Mouse (Mus musculus): ENCODE results near the gene Srrm1. TPM values are rescaled to one million over a fixed set of nuclear protein-coding genes. Genes with fewer than 3 reads are reported as not detected.

The Srrm1 gene
- polyA plus RNA-seq, 1 experiment from 2014 or later, result 257 TPM

GRCm38 (mm10) chr4:135297931-135298546, 55.1 kb downstream of the Srrm1 start:
- ATAC-seq (ENCODE audit: low FRiP score, low read depth), result no peak
- H3K4me1 ChIP-seq, result peaks cover 5% of the 10 kb centered on the region; the same call in 1 of the 2 replicates
- no peaks in the 10 kb centered on the region for H3K27me3 ChIP-seq
- 75% methylated on average over 15 of the region's 15 CpGs for WGBS
- no peaks in the 10 kb centered on the region for H3K36me3 ChIP-seq
- H3K4me2 ChIP-seq (replicated peaks), result no peak overlapping the region
- H3K9ac ChIP-seq (replicated peaks), result no peak overlapping the region
- H3K9me3 ChIP-seq, result no peaks in the 10 kb centered on the region
- H3K4me3 ChIP-seq, result no peak overlapping the region
- H3K27ac ChIP-seq (replicated peaks), result no peak overlapping the region

DNA sequence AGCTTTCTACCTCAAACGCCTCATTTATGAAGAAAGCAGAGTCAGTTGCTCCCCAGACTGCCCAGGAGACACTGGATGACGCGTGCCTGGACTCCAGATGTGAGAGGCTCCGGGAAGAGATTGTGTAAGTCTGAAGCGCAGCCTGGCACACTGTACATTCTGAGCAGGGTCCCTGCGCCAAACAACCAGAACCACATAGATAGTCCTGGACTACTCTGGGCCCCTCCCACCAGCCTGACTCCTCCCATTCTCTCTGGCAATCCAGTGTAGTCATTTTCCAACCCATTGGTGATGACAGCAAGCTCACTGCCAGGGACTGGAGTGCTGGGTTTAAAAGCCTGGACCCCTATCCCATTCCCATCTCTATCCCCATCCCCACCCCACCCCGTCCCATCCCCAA, 56.0 kb downstream of the Srrm1 start:
- H3K4me2 ChIP-seq (replicated peaks), result no peak overlapping the region
- no peaks in the 10 kb centered on the region for H3K36me3 ChIP-seq
- peaks cover 11% of the 10 kb centered on the region for H3K4me1 ChIP-seq
- no peak overlapping the region for H3K27ac ChIP-seq (replicated peaks)
- H3K4me3 ChIP-seq, result no peak overlapping the region
- H3K9ac ChIP-seq (replicated peaks), result no peak overlapping the region
- ATAC-seq (ENCODE audit: low FRiP score, low read depth), result no peak
- 91% methylated on average over 7 of the region's 7 CpGs for WGBS
- no peaks in the 10 kb centered on the region for H3K27me3 ChIP-seq
- no peaks in the 10 kb centered on the region for H3K9me3 ChIP-seq

DNA sequence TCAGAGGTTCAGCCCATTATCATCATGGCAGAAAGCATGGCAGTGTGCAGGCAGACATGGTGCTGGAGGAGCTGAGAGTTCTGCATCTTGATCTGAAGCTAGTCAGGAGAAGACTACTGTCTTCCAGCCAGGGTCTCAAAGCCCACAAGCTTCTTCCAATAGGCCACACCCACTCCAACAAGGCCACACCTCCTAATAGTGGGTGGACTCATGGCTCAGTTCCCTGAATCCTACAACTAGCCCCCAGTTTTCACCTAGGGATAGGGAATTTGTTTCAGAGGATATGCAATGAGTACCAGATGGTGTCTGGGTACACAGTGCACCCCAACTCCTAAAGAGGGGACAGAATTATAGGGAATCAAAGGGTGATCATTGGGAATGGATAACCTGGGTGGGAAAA, 56.6 kb downstream of the Srrm1 start:
- Histone ChIP-seq H3K4me3 (no peak overlapping the region), H3K9me3 (no peaks in the 10 kb centered on the region), H3K27ac (replicated peaks) (no peak overlapping the region), H3K9ac (replicated peaks) (no peak overlapping the region), H3K27me3 (no peaks in the 10 kb centered on the region), H3K4me1 (peaks cover 11% of the 10 kb centered on the region), H3K36me3 (no peaks in the 10 kb centered on the region), H3K4me2 (replicated peaks) (no peak overlapping the region)
- ATAC-seq (ENCODE audit: low FRiP score, low read depth), result no peak

DNA sequence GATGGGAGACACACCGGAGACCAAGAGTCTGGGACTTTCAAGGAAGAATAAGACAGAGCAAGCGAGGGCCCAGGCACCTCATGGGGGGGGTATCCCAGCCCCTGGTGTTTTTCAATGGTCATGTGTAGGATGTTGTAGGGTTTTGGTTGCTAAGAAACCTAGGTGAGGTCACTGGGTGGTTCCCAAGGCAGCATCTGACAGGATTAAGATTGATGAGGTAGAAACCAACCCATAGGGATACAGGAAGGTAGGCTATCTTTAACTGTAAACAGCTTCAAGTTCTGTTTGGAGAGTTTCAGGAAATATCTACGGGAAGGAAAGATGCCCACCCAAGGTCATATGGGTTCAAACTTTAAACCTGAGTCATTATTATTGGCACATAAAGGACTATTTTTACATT, 59.3 kb downstream of the Srrm1 start:
- Histone ChIP-seq H3K4me1 (peaks cover 11% of the 10 kb centered on the region), H3K27me3 (no peaks in the 10 kb centered on the region), H3K9me3 (no peaks in the 10 kb centered on the region), H3K9ac (replicated peaks) (no peak overlapping the region), H3K4me3 (no peak overlapping the region), H3K27ac (replicated peaks) (no peak overlapping the region), H3K36me3 (no peaks in the 10 kb centered on the region), H3K4me2 (replicated peaks) (no peak overlapping the region)
- ATAC-seq (ENCODE audit: low FRiP score, low read depth), result no peak
- WGBS, result 91% methylated on average over 3 of the region's 3 CpGs

GRCm38 (mm10) chr4:135292477-135293089, 60.5 kb downstream of the Srrm1 start:
- H3K4me2 ChIP-seq (replicated peaks), result peak overlapping the region; percentile 15; the same call in 1 of the 2 replicates
- no peaks in the 10 kb centered on the region for H3K36me3 ChIP-seq
- H3K27ac ChIP-seq (replicated peaks), result no peak overlapping the region
- H3K9ac ChIP-seq (replicated peaks), result 0 out of 2 replicates have a peak overlapping the region, but pooled peaks have one; percentile 15
- 15% methylated on average over 12 of the region's 12 CpGs for WGBS
- no peak for ATAC-seq (ENCODE audit: low FRiP score, low read depth)
- no peaks in the 10 kb centered on the region for H3K9me3 ChIP-seq
- no peaks in the 10 kb centered on the region for H3K27me3 ChIP-seq
- H3K4me3 ChIP-seq, result no peak overlapping the region
- H3K4me1 ChIP-seq, result peaks cover 6% of the 10 kb centered on the region

DNA sequence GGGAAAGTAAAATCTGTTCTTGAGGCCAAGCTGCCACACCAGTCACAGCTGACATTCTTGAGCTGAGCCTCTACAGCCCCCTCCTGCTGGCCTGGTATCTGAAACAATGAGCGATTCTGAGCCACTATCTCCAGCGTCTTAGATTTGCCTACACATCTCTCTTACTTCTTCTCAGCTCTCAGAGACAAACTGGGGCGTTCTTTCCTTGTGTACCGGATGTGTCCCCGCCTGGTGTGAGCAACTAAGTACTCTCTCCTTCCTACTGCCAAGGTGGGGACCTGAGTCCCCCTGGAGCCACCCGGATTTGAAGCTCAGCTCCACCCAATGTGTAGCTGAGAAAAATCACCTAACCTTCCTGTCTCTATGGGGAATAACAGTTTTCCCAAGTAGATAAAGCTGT, 61.3 kb downstream of the Srrm1 start:
- H3K9me3 ChIP-seq, result no peaks in the 10 kb centered on the region
- no peak overlapping the region; the same call in 1 of the 2 replicates for H3K9ac ChIP-seq (replicated peaks)
- 54% methylated on average over 6 of the region's 6 CpGs for WGBS
- no peak overlapping the region for H3K4me2 ChIP-seq (replicated peaks)
- no peak overlapping the region for H3K4me3 ChIP-seq
- ATAC-seq (ENCODE audit: low FRiP score, low read depth), result no peak
- H3K4me1 ChIP-seq, result peaks cover 7% of the 10 kb centered on the region
- H3K36me3 ChIP-seq, result no peaks in the 10 kb centered on the region
- no peaks in the 10 kb centered on the region for H3K27me3 ChIP-seq
- no peak overlapping the region for H3K27ac ChIP-seq (replicated peaks)

DNA sequence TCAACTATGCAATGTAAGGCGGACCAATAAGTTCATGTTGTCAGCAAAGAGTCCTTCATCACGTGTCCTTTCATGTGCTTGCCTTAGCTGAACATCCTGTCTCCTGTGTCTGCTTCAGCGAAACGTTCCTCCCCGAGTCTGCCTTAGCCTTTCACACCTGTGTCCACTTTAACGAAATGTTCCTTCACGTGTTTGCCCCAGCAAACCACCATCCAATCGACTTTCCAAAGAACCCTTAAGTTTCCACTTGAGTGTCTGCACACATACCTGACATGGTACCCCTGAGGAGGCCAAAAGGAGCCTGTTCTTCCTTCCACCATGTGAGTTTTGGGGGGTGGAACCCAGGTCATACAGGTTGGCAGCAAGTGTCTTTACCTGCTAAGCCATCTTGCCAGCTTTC, 61.9 kb downstream of the Srrm1 start:
- ATAC-seq (ENCODE audit: low FRiP score, low read depth), result no peak
- no peaks in the 10 kb centered on the region; the same call in 1 of the 2 replicates for H3K27me3 ChIP-seq
- H3K4me1 ChIP-seq, result peaks cover 10% of the 10 kb centered on the region
- 89% methylated on average over 8 of the region's 8 CpGs for WGBS
- no peak overlapping the region for H3K4me3 ChIP-seq
- no peak overlapping the region for H3K27ac ChIP-seq (replicated peaks)
- H3K9ac ChIP-seq (replicated peaks), result no peak overlapping the region
- H3K4me2 ChIP-seq (replicated peaks), result no peak overlapping the region
- no peaks in the 10 kb centered on the region for H3K36me3 ChIP-seq
- no peaks in the 10 kb centered on the region for H3K9me3 ChIP-seq

GRCm38 (mm10) chr4:135287975-135288374, 65.1 kb downstream of the Srrm1 start:
- Histone ChIP-seq H3K4me3 (no peak overlapping the region), H3K9me3 (no peaks in the 10 kb centered on the region), H3K36me3 (no peaks in the 10 kb centered on the region), H3K27ac (replicated peaks) (no peak overlapping the region), H3K27me3 (peaks cover 6% of the 10 kb centered on the region; the same call in 1 of the 2 replicates), H3K4me2 (replicated peaks) (no peak overlapping the region), H3K4me1 (peaks cover 10% of the 10 kb centered on the region), H3K9ac (replicated peaks) (no peak overlapping the region)
- WGBS, result 82% methylated on average over 3 of the region's 3 CpGs
- ATAC-seq (ENCODE audit: low FRiP score, low read depth), result no peak

GRCm38 (mm10) chr4:135286833-135287395, 66.2 kb downstream of the Srrm1 start:
- ATAC-seq (ENCODE audit: low FRiP score, low read depth), result no peak
- Histone ChIP-seq H3K36me3 (no peaks in the 10 kb centered on the region), H3K27ac (replicated peaks) (no peak overlapping the region), H3K9ac (replicated peaks) (no peak overlapping the region), H3K4me2 (replicated peaks) (no peak overlapping the region), H3K9me3 (no peaks in the 10 kb centered on the region), H3K27me3 (peaks cover 6% of the 10 kb centered on the region; the same call in 1 of the 2 replicates), H3K4me3 (no peak overlapping the region), H3K4me1 (peaks cover 4% of the 10 kb centered on the region; the same call in 1 of the 2 replicates)
- WGBS, result 12% methylated on average over 16 of the region's 16 CpGs

GRCm38 (mm10) chr4:135286033-135286622, 67.0 kb downstream of the Srrm1 start:
- H3K9me3 ChIP-seq, result no peaks in the 10 kb centered on the region
- H3K4me3 ChIP-seq, result no peak overlapping the region
- peaks cover 6% of the 10 kb centered on the region; the same call in 1 of the 2 replicates for H3K27me3 ChIP-seq
- 69% methylated on average over 12 of the region's 12 CpGs for WGBS
- H3K27ac ChIP-seq (replicated peaks), result no peak overlapping the region
- H3K9ac ChIP-seq (replicated peaks), result no peak overlapping the region
- H3K4me1 ChIP-seq, result peaks cover 4% of the 10 kb centered on the region; the same call in 1 of the 2 replicates
- ATAC-seq (ENCODE audit: low FRiP score, low read depth), result no peak
- H3K4me2 ChIP-seq (replicated peaks), result no peak overlapping the region
- H3K36me3 ChIP-seq, result no peaks in the 10 kb centered on the region

- H3K4me3 ChIP-seq, result no peak overlapping the region
- H3K36me3 ChIP-seq, result no peaks in the 10 kb centered on the region
- peaks cover 4% of the 10 kb centered on the region; the same call in 1 of the 2 replicates for H3K4me1 ChIP-seq
- 54% methylated on average over 8 of the region's 8 CpGs for WGBS
- H3K9me3 ChIP-seq, result no peaks in the 10 kb centered on the region
- ATAC-seq (ENCODE audit: low FRiP score, low read depth), result no peak
- no peak overlapping the region for H3K27ac ChIP-seq (replicated peaks)
- H3K9ac ChIP-seq (replicated peaks), result no peak overlapping the region
- H3K4me2 ChIP-seq (replicated peaks), result no peak overlapping the region
- peaks cover 6% of the 10 kb centered on the region; the same call in 1 of the 2 replicates for H3K27me3 ChIP-seq
Measured at GRCm38 (mm10) chr4:135285436-135285835, 67.7 kb downstream of the Srrm1 start.

GRCm38 (mm10) chr4:135283875-135284274, 69.2 kb downstream of the Srrm1 start:
- WGBS, result 87% methylated on average over 7 of the region's 7 CpGs
- no peak overlapping the region for H3K4me2 ChIP-seq (replicated peaks)
- H3K9me3 ChIP-seq, result no peaks in the 10 kb centered on the region
- peaks cover 6% of the 10 kb centered on the region; the same call in 1 of the 2 replicates for H3K27me3 ChIP-seq
- no peak overlapping the region for H3K4me3 ChIP-seq
- H3K36me3 ChIP-seq, result no peaks in the 10 kb centered on the region
- H3K9ac ChIP-seq (replicated peaks), result no peak overlapping the region
- H3K4me1 ChIP-seq, result peaks cover 4% of the 10 kb centered on the region; the same call in 1 of the 2 replicates
- H3K27ac ChIP-seq (replicated peaks), result no peak overlapping the region
- no peak for ATAC-seq (ENCODE audit: low FRiP score, low read depth)

All from midbrain, embryonic 12.5 days (tissue).